Mouse (Mus musculus): Measurements from ENCODE around the gene Cog5. TPM values are rescaled to one million over a fixed set of nuclear protein-coding genes. Genes with fewer than 3 reads are reported as not detected.
A peak's percentile ranks its signal among the peaks of the same experiment; 100 is the strongest.

The Cog5 gene
- polyA plus RNA-seq, 1 experiment from 2014 or later: 27.6 TPM

- 66% methylated on average over 12 of the region's 12 CpGs for WGBS
- no peak overlapping the region for H3K9ac ChIP-seq (replicated peaks; ENCODE audit: low read length)
- no peak overlapping the region for H3K4me2 ChIP-seq (replicated peaks; ENCODE audit: low read depth, low read length)
- no peaks in the 10 kb centered on the region for H3K9me3 ChIP-seq (ENCODE audit: low read length)
- no peak for ATAC-seq (ENCODE audit: low FRiP score, low TSS enrichment)
- no peaks in the 10 kb centered on the region for H3K36me3 ChIP-seq (ENCODE audit: insufficient read depth, low read length)
- 0 out of 2 replicates have a peak, but pooled peaks cover 2% of the 10 kb centered on the region for H3K4me1 ChIP-seq (ENCODE audit: insufficient read depth, low read length)
- H3K27me3 ChIP-seq (ENCODE audit: insufficient read depth, low read length): no peaks in the 10 kb centered on the region
- H3K4me3 ChIP-seq (ENCODE audit: low read length): no peak overlapping the region
- H3K27ac ChIP-seq (ENCODE audit: low read length): no peak overlapping the region
These were observed 323.0 kb downstream of the Cog5 start for GRCm38 (mm10) chr12:31977613-31978195.

GRCm38 (mm10) chr12:31983238-31983637 lies 328.6 kb downstream of the Cog5 start:
- Histone ChIP-seq H3K4me3 (ENCODE audit: low read length) (no peak overlapping the region), H3K4me1 (ENCODE audit: insufficient read depth, low read length) (no peaks in the 10 kb centered on the region), H3K27ac (ENCODE audit: low read length) (no peak overlapping the region), H3K9ac (replicated peaks; ENCODE audit: low read length) (no peak overlapping the region), H3K36me3 (ENCODE audit: insufficient read depth, low read length) (no peaks in the 10 kb centered on the region), H3K9me3 (ENCODE audit: low read length) (no peaks in the 10 kb centered on the region), H3K4me2 (replicated peaks; ENCODE audit: low read depth, low read length) (no peak overlapping the region), H3K27me3 (ENCODE audit: insufficient read depth, low read length) (no peaks in the 10 kb centered on the region)
- no peak for ATAC-seq (ENCODE audit: low FRiP score, low TSS enrichment)
- WGBS: 71% methylated on average over 7 of the region's 7 CpGs

- H3K36me3 ChIP-seq (ENCODE audit: insufficient read depth, low read length): no peaks in the 10 kb centered on the region
- no peaks in the 10 kb centered on the region for H3K4me1 ChIP-seq (ENCODE audit: insufficient read depth, low read length)
- no peak overlapping the region for H3K9ac ChIP-seq (replicated peaks; ENCODE audit: low read length)
- no peak for ATAC-seq (ENCODE audit: low FRiP score, low TSS enrichment)
- H3K27ac ChIP-seq (ENCODE audit: low read length): no peak overlapping the region
- no peak overlapping the region for H3K4me2 ChIP-seq (replicated peaks; ENCODE audit: low read depth, low read length)
- H3K4me3 ChIP-seq (ENCODE audit: low read length): no peak overlapping the region
- no peaks in the 10 kb centered on the region for H3K27me3 ChIP-seq (ENCODE audit: insufficient read depth, low read length)
- 84% methylated on average over 6 of the region's 6 CpGs for WGBS
- no peaks in the 10 kb centered on the region for H3K9me3 ChIP-seq (ENCODE audit: low read length)
These were observed 329.1 kb downstream of the Cog5 start for GRCm38 (mm10) chr12:31983769-31984168.

- H3K4me2 ChIP-seq (replicated peaks; ENCODE audit: low read depth, low read length): 0 out of 2 replicates have a peak overlapping the region, but pooled peaks have one; percentile 13
- H3K36me3 ChIP-seq (ENCODE audit: insufficient read depth, low read length): no peaks in the 10 kb centered on the region
- no peaks in the 10 kb centered on the region for H3K27me3 ChIP-seq (ENCODE audit: insufficient read depth, low read length)
- no peak overlapping the region for H3K4me3 ChIP-seq (ENCODE audit: low read length)
- H3K9me3 ChIP-seq (ENCODE audit: low read length): no peaks in the 10 kb centered on the region
- WGBS: 57% methylated on average over 2 of the region's 2 CpGs
- H3K4me1 ChIP-seq (ENCODE audit: insufficient read depth, low read length): no peaks in the 10 kb centered on the region
- H3K27ac ChIP-seq (ENCODE audit: low read length): no peak overlapping the region
- ATAC-seq (ENCODE audit: low FRiP score, low TSS enrichment): no peak
- no peak overlapping the region for H3K9ac ChIP-seq (replicated peaks; ENCODE audit: low read length)
These were observed 329.5 kb downstream of the Cog5 start for GRCm38 (mm10) chr12:31984206-31984605.

GRCm38 (mm10) chr12:31984664-31985063 lies 330.0 kb downstream of the Cog5 start:
- peak; percentile 69 for ATAC-seq (ENCODE audit: low FRiP score, low TSS enrichment)
- no peaks in the 10 kb centered on the region for H3K36me3 ChIP-seq (ENCODE audit: insufficient read depth, low read length)
- no peaks in the 10 kb centered on the region for H3K27me3 ChIP-seq (ENCODE audit: insufficient read depth, low read length)
- H3K4me3 ChIP-seq (ENCODE audit: low read length): no peak overlapping the region
- H3K9me3 ChIP-seq (ENCODE audit: low read length): no peaks in the 10 kb centered on the region
- 32% methylated on average over 12 of the region's 12 CpGs for WGBS
- no peak overlapping the region for H3K9ac ChIP-seq (replicated peaks; ENCODE audit: low read length)
- no peak overlapping the region for H3K27ac ChIP-seq (ENCODE audit: low read length)
- no peaks in the 10 kb centered on the region for H3K4me1 ChIP-seq (ENCODE audit: insufficient read depth, low read length)
- H3K4me2 ChIP-seq (replicated peaks; ENCODE audit: low read depth, low read length): 0 out of 2 replicates have a peak overlapping the region, but pooled peaks have one; percentile 13

DNA sequence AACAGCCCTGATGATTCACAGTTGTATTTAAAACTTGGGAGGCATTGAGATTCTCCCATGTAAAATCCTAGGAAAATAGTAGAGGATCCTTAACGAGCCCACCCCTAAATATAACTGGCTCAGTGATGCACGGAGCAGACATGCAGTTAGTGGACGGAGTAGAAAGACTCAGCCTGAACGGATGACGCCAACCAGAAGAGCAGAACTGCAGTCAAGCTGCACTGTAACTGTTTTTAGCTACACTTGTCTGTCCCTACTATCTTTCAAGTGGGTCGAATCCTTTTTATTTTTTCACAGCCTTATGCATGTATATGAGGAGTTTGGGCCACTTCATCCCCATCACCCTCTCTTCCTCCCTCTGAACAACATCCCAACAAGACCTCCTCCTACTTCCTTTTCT lies 331.1 kb downstream of the Cog5 start:
- no peaks in the 10 kb centered on the region for H3K4me1 ChIP-seq (ENCODE audit: insufficient read depth, low read length)
- H3K27ac ChIP-seq (ENCODE audit: low read length): no peak overlapping the region
- no peaks in the 10 kb centered on the region for H3K27me3 ChIP-seq (ENCODE audit: insufficient read depth, low read length)
- H3K9me3 ChIP-seq (ENCODE audit: low read length): no peaks in the 10 kb centered on the region
- no peak for ATAC-seq (ENCODE audit: low FRiP score, low TSS enrichment)
- H3K4me2 ChIP-seq (replicated peaks; ENCODE audit: low read depth, low read length): no peak overlapping the region
- 93% methylated on average over 6 of the region's 6 CpGs for WGBS
- no peaks in the 10 kb centered on the region for H3K36me3 ChIP-seq (ENCODE audit: insufficient read depth, low read length)
- H3K9ac ChIP-seq (replicated peaks; ENCODE audit: low read length): no peak overlapping the region
- H3K4me3 ChIP-seq (ENCODE audit: low read length): no peak overlapping the region

DNA sequence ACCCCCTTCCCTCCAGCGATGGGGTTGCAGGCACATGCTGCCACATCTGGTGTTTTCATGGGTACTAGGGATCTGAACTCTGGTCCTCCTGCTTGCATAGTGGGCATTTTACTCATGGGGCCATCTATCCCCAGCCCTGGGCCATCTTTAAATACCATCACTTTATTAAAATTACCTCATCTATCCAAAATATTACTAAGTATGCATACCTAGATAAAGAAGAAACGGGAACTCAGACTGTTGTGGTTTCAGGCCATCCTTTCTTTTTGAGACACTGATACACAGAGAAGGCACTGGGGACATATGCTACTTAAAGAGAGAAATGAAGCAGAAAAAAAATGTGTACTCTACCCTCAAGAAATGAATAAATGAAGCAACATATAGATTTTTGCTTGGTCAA lies 331.8 kb downstream of the Cog5 start:
- H3K27ac ChIP-seq (ENCODE audit: low read length): no peak overlapping the region
- no peaks in the 10 kb centered on the region for H3K9me3 ChIP-seq (ENCODE audit: low read length)
- H3K4me1 ChIP-seq (ENCODE audit: insufficient read depth, low read length): no peaks in the 10 kb centered on the region
- no peaks in the 10 kb centered on the region for H3K36me3 ChIP-seq (ENCODE audit: insufficient read depth, low read length)
- WGBS: 93% methylated on average over 2 of the region's 2 CpGs
- H3K4me3 ChIP-seq (ENCODE audit: low read length): no peak overlapping the region
- no peak overlapping the region for H3K4me2 ChIP-seq (replicated peaks; ENCODE audit: low read depth, low read length)
- ATAC-seq (ENCODE audit: low FRiP score, low TSS enrichment): no peak
- H3K9ac ChIP-seq (replicated peaks; ENCODE audit: low read length): no peak overlapping the region
- H3K27me3 ChIP-seq (ENCODE audit: insufficient read depth, low read length): no peaks in the 10 kb centered on the region

Other genes starting within 250 kb of the Cog5 start
- 11.9 and 16.5 TPM in 2 replicates for gene Cbll1, start 155.3 kb upstream of the Cog5 start, polyA plus RNA-seq (2015; fragmentation: Nextera tagmentation; extraction: Ambion mirVana)
- 1.6 and 1.9 TPM in 2 replicates for gene Slc26a4, start 94.9 kb upstream of the Cog5 start, polyA plus RNA-seq (2015; fragmentation: Nextera tagmentation; extraction: Ambion mirVana)
- gene Bcap29, start 20.2 kb upstream of the Cog5 start, polyA plus RNA-seq (2015; fragmentation: Nextera tagmentation; extraction: Ambion mirVana): 25.7 and 29.2 TPM in 2 replicates
- gene Dus4l, start within 50 bp of the Cog5 start, polyA plus RNA-seq (2015; fragmentation: Nextera tagmentation; extraction: Ambion mirVana): 9.4 and 9.9 TPM in 2 replicates
- 0.39 and 0.46 TPM in 2 replicates for gene Gpr22, start 59.1 kb downstream of the Cog5 start, polyA plus RNA-seq (2015; fragmentation: Nextera tagmentation; extraction: Ambion mirVana)

Measured in kidney, embryonic 16.5 days (tissue).